Mouse (Mus musculus) left cerebral cortex, postnatal 10 days (tissue): ENCODE measurements around the gene Hist2h3b. TPM values are rescaled to one million over a fixed set of nuclear protein-coding genes. Genes with fewer than 3 reads are reported as not detected.
"Not testable (repeated sequence)": the region's sequence is repeated elsewhere in the genome, so short reads cannot be mapped to it uniquely, and the experiment has no call there.

Source experiments
- DNase-seq, 2 experiments: peaks; one replicate each; pipeline ENCODE4 v3.0.0; 2021 to 2022; ENCODE audit warnings: low spot score in 2 of 2, mixed read lengths in 1 of 2; ENCODE audit errors: extremely low spot score in 1 of 2
- intact Hi-C: fragments of 180-260 bp; cut with DNase I; formaldehyde crosslinking; loops from one replicate; pipeline ENCODE4 v1.15.1; 2025
- microRNA-seq: library from miRNA; unstranded; fragments of <30 nt; microRNA quantifications from one replicate; pipeline ENCODE4 v1.2.0, GENCODE M21; 2022
- total RNA-seq, 2 experiments: library from RNA; stranded (reverse); gene quantifications; 2 replicates each; pipeline ENCODE4 v1.2.3; 2021

Gene Hist2h3b
- total RNA-seq, 2 experiments from 2014 or later = 116 to 121 TPM

- intact Hi-C loops = loop anchor here (5.0 kb wide), 2 partner anchors 162 to 222 kb away; no protein-coding TSS in a partner anchor
- DNase-seq = no peak
Observed at GRCm38 (mm10) chr3:96280660-96281059, 12.2 kb downstream of the Hist2h3b start.

GRCm38 (mm10) chr3:96284457-96284856 is 16.0 kb downstream of the Hist2h3b start:
- peak in 1 of 2 experiments; percentile 46 for DNase-seq
- intact Hi-C loops = loop anchor here (5.0 kb wide), 2 partner anchors 158 to 218 kb away; no protein-coding TSS in a partner anchor

- DNase-seq, intact Hi-C loops: not testable (repeated sequence)
Observed at GRCm38 (mm10) chr3:96287334-96287733, 18.9 kb downstream of the Hist2h3b start.

- intact Hi-C loops = no loop called here
- DNase-seq = no peak
Observed at GRCm38 (mm10) chr3:96289201-96289600, 20.7 kb downstream of the Hist2h3b start.

- intact Hi-C loops = not testable (repeated sequence)
Observed at GRCm38 (mm10) chr3:96290727-96291126, 22.3 kb downstream of the Hist2h3b start.

GRCm38 (mm10) chr3:96292641-96293040 is 24.2 kb downstream of the Hist2h3b start:
- DNase-seq = no peak
- intact Hi-C loops = no loop called here

More at GRCm38 (mm10) chr3:96290727-96291126, 22.3 kb downstream of the Hist2h3b start:
- not testable (repeated sequence) for DNase-seq

- intact Hi-C loops = no loop called here
- DNase-seq = no peak
Observed at GRCm38 (mm10) chr3:96293368-96293767, 24.9 kb downstream of the Hist2h3b start.

- DNase-seq = no peak
- intact Hi-C loops = no loop called here
Observed at GRCm38 (mm10) chr3:96293787-96294186, 25.3 kb downstream of the Hist2h3b start, which contains the start of gene Fcgr1. Gene Fcgr1 (minus strand): TSS chr3:96293969.

GRCm38 (mm10) chr3:96298360-96298759 is 29.9 kb downstream of the Hist2h3b start:
- intact Hi-C loops = no loop called here
- DNase-seq = no peak

- DNase-seq = no peak
- intact Hi-C loops = no loop called here
Observed at GRCm38 (mm10) chr3:96299562-96299961, 31.1 kb downstream of the Hist2h3b start.

- intact Hi-C loops = no loop called here
- DNase-seq = no peak
Observed at GRCm38 (mm10) chr3:96300706-96301529, 32.5 kb downstream of the Hist2h3b start.

GRCm38 (mm10) chr3:96302076-96302475 is 33.6 kb downstream of the Hist2h3b start:
- intact Hi-C loops = no loop called here
- no peak for DNase-seq

- DNase-seq = no peak
- intact Hi-C loops = no loop called here
Observed at GRCm38 (mm10) chr3:96306506-96306905, 38.1 kb downstream of the Hist2h3b start.

GRCm38 (mm10) chr3:96309441-96309840 is 41.0 kb downstream of the Hist2h3b start:
- intact Hi-C loops = no loop called here
- no peak for DNase-seq

GRCm38 (mm10) chr3:96312341-96313098 is 44.1 kb downstream of the Hist2h3b start:
- intact Hi-C loops = no loop called here
- no peak for DNase-seq

Small RNA genes lying within 50 kb of the gene (microRNA-seq; reads per million reads assigned to microRNA genes)
- gene Gm44492 (not detected), gene Gm47311 (not detected), gene Gm47313 (not detected)

Other genes starting within 250 kb of the Hist2h3b start
- 10 to 100 TPM; 41.2 to 46.4 TPM for gene Vps45, start 210.2 kb upstream of the Hist2h3b start, total RNA-seq
- 10 to 100 TPM; 13.4 to 17.6 TPM for gene Otud7b, start 164.1 kb upstream of the Hist2h3b start, total RNA-seq
- gene Mtmr11, start 106.7 kb upstream of the Hist2h3b start, total RNA-seq = 1 to 10 TPM; 5.3 to 6.7 TPM
- gene Sf3b4, start 96.3 kb upstream of the Hist2h3b start, total RNA-seq = 10 to 100 TPM; 45.5 to 47.2 TPM
- gene Sv2a, start 87.5 kb upstream of the Hist2h3b start, total RNA-seq = 100 to 1,000 TPM; 404 to 435 TPM
- 10 to 100 TPM; 19.3 to 22.2 TPM for gene Bola1, start 48.9 kb upstream of the Hist2h3b start, total RNA-seq
- gene Hist2h2ab, start 48.8 kb upstream of the Hist2h3b start, total RNA-seq = 10 to 100 TPM; 13.8 to 16.7 TPM
- 10 to 100 TPM; 34.2 to 37.9 TPM for gene Hist2h2ac, start 47.8 kb upstream of the Hist2h3b start, total RNA-seq
- 1 to 10 TPM; 2.9 to 3.0 TPM for gene Hist2h2be, start 47.5 kb upstream of the Hist2h3b start, total RNA-seq
- 10 to 100 TPM; 10.2 to 10.9 TPM for gene Hist2h3c2, start 29.5 kb upstream of the Hist2h3b start, total RNA-seq
- gene Hist2h2aa2, start 28.4 kb upstream of the Hist2h3b start, total RNA-seq = 100 to 1,000 TPM; 281 to 297 TPM
- 1 to 10 TPM; 2.8 to 6.5 TPM for gene Hist2h2aa1, start 23.2 kb upstream of the Hist2h3b start, total RNA-seq
- not detected for gene Hist2h3c1, start 22.0 kb upstream of the Hist2h3b start, total RNA-seq
- 10 to 100 TPM; 34.4 to 37.7 TPM for gene Hist2h4, start 5.3 kb upstream of the Hist2h3b start, total RNA-seq
- gene Hist2h2bb, start 1.1 kb downstream of the Hist2h3b start, total RNA-seq = 100 to 1,000 TPM; 161 to 194 TPM
- gene Fcgr1, start 25.3 kb downstream of the Hist2h3b start, total RNA-seq = 1 to 10 TPM; 1.9 to 3.4 TPM
- gene BC107364, start 183.7 kb downstream of the Hist2h3b start, total RNA-seq = not detected